Mouse (Mus musculus): ENCODE measurements around the gene Nid1. TPM values are rescaled to one million over a fixed set of nuclear protein-coding genes. Genes with fewer than 3 reads are reported as not detected.
"Not testable (repeated sequence)": the region's sequence is repeated elsewhere in the genome, so short reads cannot be mapped to it uniquely, and the experiment has no call there.

Gene Nid1
- total and polyA plus RNA-seq, 2 experiments from 2014 or later, result 27.3 to 70.6 TPM

GRCm38 (mm10) chr13:13445601-13446000, 8.2 kb downstream of the Nid1 start:
- H3K9ac ChIP-seq (replicated peaks; ENCODE audit: low read length, poor library complexity, severe bottlenecking); H3K27ac ChIP-seq (ENCODE audit: low read depth, low read length); H3K4me1 ChIP-seq (ENCODE audit: insufficient read depth, low read length); H3K27me3 ChIP-seq (ENCODE audit: insufficient read depth, low read length); DNase-seq (ENCODE audit: low spot score); H3K9me3 ChIP-seq (ENCODE audit: low read length); H3K36me3 ChIP-seq (ENCODE audit: insufficient read depth, low read length); H3K4me2 ChIP-seq (ENCODE audit: low read depth, low read length, poor library complexity, severe bottlenecking); H3K4me3 ChIP-seq (ENCODE audit: low read depth, low read length); ATAC-seq (ENCODE audit: low FRiP score): not testable (repeated sequence)
- WGBS, result 92% methylated on average over 5 of the region's 5 CpGs

GRCm38 (mm10) chr13:13446711-13447443, 9.5 kb downstream of the Nid1 start:
- H3K4me3 ChIP-seq (ENCODE audit: low read depth, low read length); H3K4me2 ChIP-seq (ENCODE audit: low read depth, low read length, poor library complexity, severe bottlenecking); H3K9ac ChIP-seq (replicated peaks; ENCODE audit: low read length, poor library complexity, severe bottlenecking); ATAC-seq (ENCODE audit: low FRiP score); H3K27ac ChIP-seq (ENCODE audit: low read depth, low read length); H3K36me3 ChIP-seq (ENCODE audit: insufficient read depth, low read length); H3K4me1 ChIP-seq (ENCODE audit: insufficient read depth, low read length); H3K27me3 ChIP-seq (ENCODE audit: insufficient read depth, low read length); H3K9me3 ChIP-seq (ENCODE audit: low read length); DNase-seq (ENCODE audit: low spot score): not testable (repeated sequence)
- 57% methylated on average over 4 of the region's 4 CpGs for WGBS

GRCm38 (mm10) chr13:13449981-13450380, 12.6 kb downstream of the Nid1 start:
- WGBS, result 76% methylated on average over 12 of the region's 12 CpGs
- H3K9me3 ChIP-seq (ENCODE audit: low read length); H3K4me3 ChIP-seq (ENCODE audit: low read depth, low read length); H3K27me3 ChIP-seq (ENCODE audit: insufficient read depth, low read length); H3K4me2 ChIP-seq (ENCODE audit: low read depth, low read length, poor library complexity, severe bottlenecking); H3K4me1 ChIP-seq (ENCODE audit: insufficient read depth, low read length); DNase-seq (ENCODE audit: low spot score); H3K36me3 ChIP-seq (ENCODE audit: insufficient read depth, low read length); ATAC-seq (ENCODE audit: low FRiP score); H3K9ac ChIP-seq (replicated peaks; ENCODE audit: low read length, poor library complexity, severe bottlenecking); H3K27ac ChIP-seq (ENCODE audit: low read depth, low read length): not testable (repeated sequence)

GRCm38 (mm10) chr13:13450931-13451330, 13.6 kb downstream of the Nid1 start:
- H3K4me3 ChIP-seq (ENCODE audit: low read depth, low read length); DNase-seq (ENCODE audit: low spot score); ATAC-seq (ENCODE audit: low FRiP score); H3K27ac ChIP-seq (ENCODE audit: low read depth, low read length); H3K9me3 ChIP-seq (ENCODE audit: low read length); H3K4me2 ChIP-seq (ENCODE audit: low read depth, low read length, poor library complexity, severe bottlenecking); H3K9ac ChIP-seq (replicated peaks; ENCODE audit: low read length, poor library complexity, severe bottlenecking); H3K36me3 ChIP-seq (ENCODE audit: insufficient read depth, low read length); H3K4me1 ChIP-seq (ENCODE audit: insufficient read depth, low read length); H3K27me3 ChIP-seq (ENCODE audit: insufficient read depth, low read length): not testable (repeated sequence)
- WGBS, result 37% methylated on average over 1 of the region's 1 CpGs

- 83% methylated on average over 6 of the region's 6 CpGs for WGBS
- H3K27ac ChIP-seq (ENCODE audit: low read depth, low read length); H3K36me3 ChIP-seq (ENCODE audit: insufficient read depth, low read length); H3K4me1 ChIP-seq (ENCODE audit: insufficient read depth, low read length); ATAC-seq (ENCODE audit: low FRiP score); H3K4me2 ChIP-seq (ENCODE audit: low read depth, low read length, poor library complexity, severe bottlenecking); H3K9ac ChIP-seq (replicated peaks; ENCODE audit: low read length, poor library complexity, severe bottlenecking); DNase-seq (ENCODE audit: low spot score); H3K9me3 ChIP-seq (ENCODE audit: low read length); H3K4me3 ChIP-seq (ENCODE audit: low read depth, low read length); H3K27me3 ChIP-seq (ENCODE audit: insufficient read depth, low read length): not testable (repeated sequence)
These were observed 16.0 kb downstream of the Nid1 start for GRCm38 (mm10) chr13:13453332-13453731.

- not testable (repeated sequence) for H3K9me3 ChIP-seq (ENCODE audit: low read length); H3K4me1 ChIP-seq (ENCODE audit: insufficient read depth, low read length); H3K27ac ChIP-seq (ENCODE audit: low read depth, low read length); H3K27me3 ChIP-seq (ENCODE audit: insufficient read depth, low read length); H3K9ac ChIP-seq (replicated peaks; ENCODE audit: low read length, poor library complexity, severe bottlenecking); DNase-seq (ENCODE audit: low spot score); H3K4me3 ChIP-seq (ENCODE audit: low read depth, low read length); H3K36me3 ChIP-seq (ENCODE audit: insufficient read depth, low read length); ATAC-seq (ENCODE audit: low FRiP score); H3K4me2 ChIP-seq (ENCODE audit: low read depth, low read length, poor library complexity, severe bottlenecking)
- 86% methylated on average over 7 of the region's 7 CpGs for WGBS
These were observed 16.9 kb downstream of the Nid1 start for GRCm38 (mm10) chr13:13454249-13454648.

GRCm38 (mm10) chr13:13455632-13456492, 18.5 kb downstream of the Nid1 start:
- not testable (repeated sequence) for H3K9me3 ChIP-seq (ENCODE audit: low read length); DNase-seq (ENCODE audit: low spot score); ATAC-seq (ENCODE audit: low FRiP score); H3K36me3 ChIP-seq (ENCODE audit: insufficient read depth, low read length); H3K27me3 ChIP-seq (ENCODE audit: insufficient read depth, low read length); H3K9ac ChIP-seq (replicated peaks; ENCODE audit: low read length, poor library complexity, severe bottlenecking); H3K4me2 ChIP-seq (ENCODE audit: low read depth, low read length, poor library complexity, severe bottlenecking); H3K4me3 ChIP-seq (ENCODE audit: low read depth, low read length); H3K4me1 ChIP-seq (ENCODE audit: insufficient read depth, low read length); H3K27ac ChIP-seq (ENCODE audit: low read depth, low read length)
- 65% methylated on average over 8 of the region's 9 CpGs for WGBS

Measured in midbrain, postnatal 0 days (tissue).